ENCODE assay signal across 8 mouse cellular contexts in the genomic region with DNA sequence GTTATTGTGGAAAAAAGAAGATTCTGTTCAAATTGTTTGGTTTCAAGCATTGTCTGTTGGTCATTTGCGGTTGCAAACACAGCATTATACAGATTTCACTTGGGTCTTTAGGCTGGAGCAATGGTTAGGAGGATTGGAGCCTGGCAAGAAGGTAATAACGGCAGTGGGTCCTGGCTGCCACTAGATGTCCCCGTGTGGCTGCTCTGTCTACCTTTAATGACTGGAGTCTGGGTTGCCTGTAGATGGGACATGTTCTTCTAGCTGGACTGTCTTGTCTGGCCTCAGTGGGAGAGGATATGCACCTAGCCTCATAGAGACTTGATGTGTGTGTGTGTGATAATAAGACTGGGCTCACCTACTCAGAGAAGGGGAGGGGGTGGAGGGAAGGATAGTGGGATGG.
DNase-seq lines count a peak whose midpoint lies in the region; ATAC-seq and TF ChIP-seq lines count a peak whose summit lies in the region.

No protein-coding gene starts in this region.

- no peak overlapping the region for H3K4me3 ChIP-seq in kidney, adult 2 months (ENCODE audit: insufficient read depth, low read depth, low read length)

- H3K36me3 ChIP-seq in kidney, adult 2 months (ENCODE audit: control insufficient read depth, insufficient read depth, low read length) = no peaks in the 10 kb centered on the region

- no peaks in the 10 kb centered on the region for H3K4me1 ChIP-seq in kidney, adult 2 months (ENCODE audit: control insufficient read depth, insufficient read depth, low read length)

- H3K27me3 ChIP-seq in kidney, adult 2 months (replicated peaks; ENCODE audit: control insufficient read depth, insufficient read depth, low read length) = no peaks in the 10 kb centered on the region

- TF ChIP-seq CTCF in kidney, adult 2 months (conservative IDR thresholded peaks at IDR 0.05; ENCODE audit: insufficient read depth, insufficient read length, low read depth, low read length) = peak; percentile 50

- 41% methylated on average over 3 of the region's 3 CpGs for WGBS in kidney, adult 2 months

- peak; percentile 86 for ATAC-seq in hematopoietic stem cell, adult 5-6 weeks (replicated peaks in 1 of 2; ENCODE audit: insufficient read depth in 1 of 2, low FRiP score in 2 of 2, low TSS enrichment in 1 of 2, low read depth in 1 of 2, poor library complexity in 2 of 2, severe bottlenecking in 2 of 2)

- TF ChIP-seq POLR2A in kidney, adult 2 months (IDR thresholded peaks at IDR 0.05; ENCODE audit: low read depth, low read length) = no peak

- peak; percentile 9 for DNase-seq in kidney, adult 2 months
- DNase-seq in kidney, adult 18-20 months = no peak
- DNase-seq in CD4-positive helper T cell, adult 2 months (ENCODE audit: low read depth, low spot score) = peak; percentile 26
- DNase-seq in ZHBTc4 (ENCODE audit: low read depth, low spot score) = peak; percentile 46
- DNase-seq in retina, postnatal 1 day = peak; percentile 13
- DNase-seq in right cerebral cortex, postnatal 10 days (ENCODE audit: low spot score in 2 of 2) = no peak
- DNase-seq in left cerebral cortex, adult 8-10 months (ENCODE audit: low spot score in 2 of 2) = no peak

- no peak overlapping the region for H3K27ac ChIP-seq in kidney, adult 2 months (ENCODE audit: insufficient read depth, low read depth, low read length)

Comparison
In these comparisons a context has a peak if more than half of its experiments do, and no peak if none do; other contexts are left out.
1. DNase-seq: peak in kidney, adult 2 months (single experiment), CD4-positive helper T cell, adult 2 months (single experiment), ZHBTc4 (single experiment) and retina, postnatal 1 day (single experiment); none in kidney, adult 18-20 months (single experiment), right cerebral cortex, postnatal 10 days (0 of 2) and left cerebral cortex, adult 8-10 months (0 of 2).